Mouse (Mus musculus): ENCODE measurements around the gene Sync. TPM values are rescaled to one million over a fixed set of nuclear protein-coding genes. Genes with fewer than 3 reads are reported as not detected.

Sync gene
- total and polyA plus RNA-seq, 2 experiments, result 0.05 TPM; not detected in 1

- Histone ChIP-seq H3K27me3 (ENCODE audit: control insufficient read depth, insufficient read depth, low read length) (no peaks in the 10 kb centered on the region), H3K4me1 (ENCODE audit: control insufficient read depth, insufficient read depth, low read length) (no peaks in the 10 kb centered on the region), H3K36me3 (ENCODE audit: control insufficient read depth, insufficient read depth, low read length) (no peaks in the 10 kb centered on the region), H3K9ac (ENCODE audit: low read depth, low read length) (no peak overlapping the region), H3K79me2 (ENCODE audit: control insufficient read depth, insufficient read depth, low read length) (no peaks in the 10 kb centered on the region), H3K27ac (replicated peaks; ENCODE audit: insufficient read depth, low read depth, low read length) (no peak overlapping the region), H3K4me3 (ENCODE audit: insufficient read depth, low read depth, low read length) (no peak overlapping the region)
- WGBS, result 85% methylated on average over 10 of the region's 10 CpGs
- TF ChIP-seq POLR2A (IDR thresholded peaks at IDR 0.05; ENCODE audit: extremely low read depth, insufficient read depth, low read length) (no peak), CTCF (IDR thresholded peaks at IDR 0.05; ENCODE audit: low read depth, low read length) (no peak)
- DNase-seq (ENCODE audit: extremely low read depth, low read depth, low spot score), result no peak
Measured at GRCm38 (mm10) chr4:129299121-129299520, 11.7 kb downstream of the Sync start.

GRCm38 (mm10) chr4:129303401-129303800 is 16.0 kb downstream of the Sync start:
- DNase-seq (ENCODE audit: extremely low read depth, low read depth, low spot score), result no peak
- Histone ChIP-seq H3K4me3 (ENCODE audit: insufficient read depth, low read depth, low read length) (no peak overlapping the region), H3K36me3 (ENCODE audit: control insufficient read depth, insufficient read depth, low read length) (peaks cover 16% of the 10 kb centered on the region), H3K27ac (replicated peaks; ENCODE audit: insufficient read depth, low read depth, low read length) (no peak overlapping the region), H3K9ac (ENCODE audit: low read depth, low read length) (no peak overlapping the region), H3K79me2 (ENCODE audit: control insufficient read depth, insufficient read depth, low read length) (no peaks in the 10 kb centered on the region), H3K4me1 (ENCODE audit: control insufficient read depth, insufficient read depth, low read length) (peaks cover 9% of the 10 kb centered on the region), H3K27me3 (ENCODE audit: control insufficient read depth, insufficient read depth, low read length) (no peaks in the 10 kb centered on the region)
- 85% methylated on average over 5 of the region's 5 CpGs for WGBS
- TF ChIP-seq CTCF (IDR thresholded peaks at IDR 0.05; ENCODE audit: low read depth, low read length), result no peak
- TF ChIP-seq POLR2A (IDR thresholded peaks at IDR 0.05; ENCODE audit: extremely low read depth, insufficient read depth, low read length), result no peak

GRCm38 (mm10) chr4:129303816-129304215 is 16.4 kb downstream of the Sync start:
- no peaks in the 10 kb centered on the region for H3K27me3 ChIP-seq (ENCODE audit: control insufficient read depth, insufficient read depth, low read length)

DNA sequence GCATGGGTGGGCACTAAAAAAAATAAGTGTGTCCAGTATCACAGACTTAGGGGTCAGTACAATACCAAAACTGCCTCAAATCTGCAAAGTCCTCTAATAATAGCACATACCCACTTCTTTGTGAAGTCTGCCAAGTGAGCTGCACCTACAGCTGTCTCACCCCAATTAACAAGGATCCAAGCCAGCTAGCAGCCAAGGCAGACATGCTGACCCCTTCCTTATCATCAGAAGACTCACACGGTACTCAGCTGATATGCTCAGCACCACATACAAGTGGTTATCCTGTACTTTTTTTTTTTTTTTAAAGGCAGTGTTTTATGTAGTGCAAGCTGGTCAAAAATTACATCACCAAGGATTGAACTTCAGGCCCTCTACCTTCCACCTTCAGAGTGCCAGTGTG is 16.9 kb downstream of the Sync start:
- Histone ChIP-seq H3K36me3 (ENCODE audit: control insufficient read depth, insufficient read depth, low read length) (peaks cover 19% of the 10 kb centered on the region), H3K4me3 (ENCODE audit: insufficient read depth, low read depth, low read length) (no peak overlapping the region)
- WGBS, result 46% methylated on average over 1 of the region's 1 CpGs

More at GRCm38 (mm10) chr4:129303816-129304215, 16.4 kb downstream of the Sync start:
- TF ChIP-seq POLR2A (IDR thresholded peaks at IDR 0.05; ENCODE audit: extremely low read depth, insufficient read depth, low read length), result no peak
- TF ChIP-seq CTCF (IDR thresholded peaks at IDR 0.05; ENCODE audit: low read depth, low read length), result no peak
- Histone ChIP-seq H3K79me2 (ENCODE audit: control insufficient read depth, insufficient read depth, low read length) (no peaks in the 10 kb centered on the region), H3K4me3 (ENCODE audit: insufficient read depth, low read depth, low read length) (no peak overlapping the region), H3K36me3 (ENCODE audit: control insufficient read depth, insufficient read depth, low read length) (peaks cover 16% of the 10 kb centered on the region), H3K4me1 (ENCODE audit: control insufficient read depth, insufficient read depth, low read length) (peaks cover 13% of the 10 kb centered on the region), H3K9ac (ENCODE audit: low read depth, low read length) (no peak overlapping the region), H3K27ac (replicated peaks; ENCODE audit: insufficient read depth, low read depth, low read length) (no peak overlapping the region)
- 76% methylated on average over 9 of the region's 9 CpGs for whole genome bisulfite sequencing
- peak; percentile 33 for DNase-seq (ENCODE audit: extremely low read depth, low read depth, low spot score)

GRCm38 (mm10) chr4:129307936-129308335 is 20.5 kb downstream of the Sync start:
- 32% methylated on average over 1 of the region's 1 CpGs for WGBS
- peak overlapping the region; percentile 92 for H3K27ac ChIP-seq (replicated peaks; ENCODE audit: insufficient read depth, low read depth, low read length)
- no peak for TF ChIP-seq CTCF (IDR thresholded peaks at IDR 0.05; ENCODE audit: low read depth, low read length)
- H3K4me1 ChIP-seq (ENCODE audit: control insufficient read depth, insufficient read depth, low read length), result peaks cover 18% of the 10 kb centered on the region
- DNase-seq (ENCODE audit: extremely low read depth, low read depth, low spot score), result peak; percentile 92
- no peak overlapping the region for H3K9ac ChIP-seq (ENCODE audit: low read depth, low read length)
- H3K4me3 ChIP-seq (ENCODE audit: insufficient read depth, low read depth, low read length), result no peak overlapping the region
- no peaks in the 10 kb centered on the region for H3K27me3 ChIP-seq (ENCODE audit: control insufficient read depth, insufficient read depth, low read length)
- H3K36me3 ChIP-seq (ENCODE audit: control insufficient read depth, insufficient read depth, low read length), result peaks cover 39% of the 10 kb centered on the region
- H3K79me2 ChIP-seq (ENCODE audit: control insufficient read depth, insufficient read depth, low read length), result no peaks in the 10 kb centered on the region; the same call in 1 of the 2 replicates

More for the DNA sequence above, 16.9 kb downstream of the Sync start:
- TF ChIP-seq CTCF (IDR thresholded peaks at IDR 0.05; ENCODE audit: low read depth, low read length) (no peak), POLR2A (IDR thresholded peaks at IDR 0.05; ENCODE audit: extremely low read depth, insufficient read depth, low read length) (no peak)
- peaks cover 13% of the 10 kb centered on the region for H3K4me1 ChIP-seq (ENCODE audit: control insufficient read depth, insufficient read depth, low read length)
- no peak overlapping the region for H3K27ac ChIP-seq (replicated peaks; ENCODE audit: insufficient read depth, low read depth, low read length)
- H3K9ac ChIP-seq (ENCODE audit: low read depth, low read length), result no peak overlapping the region
- H3K27me3 ChIP-seq (ENCODE audit: control insufficient read depth, insufficient read depth, low read length), result no peaks in the 10 kb centered on the region
- no peak for DNase-seq (ENCODE audit: extremely low read depth, low read depth, low spot score)
- no peaks in the 10 kb centered on the region for H3K79me2 ChIP-seq (ENCODE audit: control insufficient read depth, insufficient read depth, low read length)

DNA sequence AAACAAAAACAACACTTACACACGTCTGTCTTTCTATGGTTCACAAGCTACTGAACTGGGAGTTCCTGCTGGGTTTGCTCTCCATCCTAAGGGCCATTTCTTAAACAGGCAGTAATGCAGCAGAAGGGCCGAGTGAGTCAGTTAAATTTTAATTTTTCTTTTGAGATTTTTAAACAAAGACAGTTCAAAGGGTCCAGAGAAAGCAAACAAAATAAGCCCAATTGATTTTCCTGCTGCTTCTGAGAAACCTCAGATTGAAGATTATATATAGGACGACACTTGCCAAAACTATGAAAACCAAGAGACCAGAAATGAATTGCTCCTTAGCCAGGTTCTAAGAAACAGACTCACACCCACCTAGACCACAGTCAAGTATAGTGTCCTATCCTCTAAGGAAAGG is 26.5 kb downstream of the Sync start:
- DNase-seq (ENCODE audit: extremely low read depth, low read depth, low spot score), result peak; percentile 88
- H3K27ac ChIP-seq (replicated peaks; ENCODE audit: insufficient read depth, low read depth, low read length), result peak overlapping the region; percentile 93
- 18% methylated on average over 3 of the region's 3 CpGs for WGBS

More for the DNA sequence above, 26.5 kb downstream of the Sync start:
- no peak for TF ChIP-seq CTCF (IDR thresholded peaks at IDR 0.05; ENCODE audit: low read depth, low read length)
- Histone ChIP-seq H3K79me2 (ENCODE audit: control insufficient read depth, insufficient read depth, low read length) (peaks cover 2% of the 10 kb centered on the region; the same call in 1 of the 2 replicates), H3K4me3 (ENCODE audit: insufficient read depth, low read depth, low read length) (no peak overlapping the region), H3K27me3 (ENCODE audit: control insufficient read depth, insufficient read depth, low read length) (no peaks in the 10 kb centered on the region), H3K9ac (ENCODE audit: low read depth, low read length) (no peak overlapping the region), H3K4me1 (ENCODE audit: control insufficient read depth, insufficient read depth, low read length) (peaks cover 21% of the 10 kb centered on the region), H3K36me3 (ENCODE audit: control insufficient read depth, insufficient read depth, low read length) (peaks cover 69% of the 10 kb centered on the region)

All from liver, adult 2 months (tissue).